Mouse (Mus musculus): Measurements from ENCODE around the gene Kmt2d. TPM values are rescaled to one million over a fixed set of nuclear protein-coding genes. Genes with fewer than 3 reads are reported as not detected.
A peak's percentile ranks its signal among the peaks of the same experiment; 100 is the strongest.

Gene Kmt2d
- polyA plus RNA-seq, 1 experiment from 2014 or later, result 16.8 TPM

GRCm38 (mm10) chr15:98804054-98804453 lies 67.0 kb downstream of the Kmt2d start:
- no peaks in the 10 kb centered on the region for H3K36me3 ChIP-seq (ENCODE audit: control insufficient read depth, insufficient read depth, low read length)
- no peaks in the 10 kb centered on the region for H3K9me3 ChIP-seq (ENCODE audit: control insufficient read depth, low read length)
- H3K27me3 ChIP-seq (ENCODE audit: control insufficient read depth, insufficient read depth, low read length), result peaks cover 58% of the 10 kb centered on the region
- H3K4me2 ChIP-seq (ENCODE audit: low read depth, low read length), result peak overlapping the region; percentile 19; the same call in 1 of the 2 replicates
- H3K9ac ChIP-seq (replicated peaks; ENCODE audit: low read depth, low read length), result no peak overlapping the region; the same call in 1 of the 2 replicates
- peaks cover 27% of the 10 kb centered on the region for H3K4me1 ChIP-seq (ENCODE audit: control insufficient read depth, insufficient read depth, low read length)
- peak; percentile 42; the same call in 1 of the 2 replicates for ATAC-seq (ENCODE audit: low read depth)
- under 1% methylated on average over 32 of the region's 32 CpGs for WGBS
- no peak overlapping the region for H3K27ac ChIP-seq (ENCODE audit: low read depth, low read length)
- peak overlapping the region; percentile 16; the same call in 1 of the 2 replicates for H3K4me3 ChIP-seq (ENCODE audit: low read depth, low read length)

GRCm38 (mm10) chr15:98802926-98803325 lies 68.1 kb downstream of the Kmt2d start:
- Histone ChIP-seq H3K27ac (ENCODE audit: low read depth, low read length) (no peak overlapping the region), H3K27me3 (ENCODE audit: control insufficient read depth, insufficient read depth, low read length) (peaks cover 54% of the 10 kb centered on the region), H3K4me2 (ENCODE audit: low read depth, low read length) (no peak overlapping the region), H3K9ac (replicated peaks; ENCODE audit: low read depth, low read length) (no peak overlapping the region), H3K4me1 (ENCODE audit: control insufficient read depth, insufficient read depth, low read length) (peaks cover 19% of the 10 kb centered on the region), H3K4me3 (ENCODE audit: low read depth, low read length) (no peak overlapping the region), H3K9me3 (ENCODE audit: control insufficient read depth, low read length) (no peaks in the 10 kb centered on the region), H3K36me3 (ENCODE audit: control insufficient read depth, insufficient read depth, low read length) (no peaks in the 10 kb centered on the region)
- 8% methylated on average over 8 of the region's 8 CpGs for WGBS
- no peak for ATAC-seq (ENCODE audit: low read depth)

GRCm38 (mm10) chr15:98799396-98799795 lies 71.6 kb downstream of the Kmt2d start:
- Histone ChIP-seq H3K4me1 (ENCODE audit: control insufficient read depth, insufficient read depth, low read length) (peaks cover 10% of the 10 kb centered on the region; the same call in 1 of the 2 replicates), H3K27ac (ENCODE audit: low read depth, low read length) (no peak overlapping the region), H3K27me3 (ENCODE audit: control insufficient read depth, insufficient read depth, low read length) (peaks cover 47% of the 10 kb centered on the region), H3K4me2 (ENCODE audit: low read depth, low read length) (no peak overlapping the region), H3K4me3 (ENCODE audit: low read depth, low read length) (no peak overlapping the region), H3K9ac (replicated peaks; ENCODE audit: low read depth, low read length) (no peak overlapping the region), H3K36me3 (ENCODE audit: control insufficient read depth, insufficient read depth, low read length) (no peaks in the 10 kb centered on the region), H3K9me3 (ENCODE audit: control insufficient read depth, low read length) (no peaks in the 10 kb centered on the region)
- 12% methylated on average over 12 of the region's 12 CpGs for WGBS
- no peak for ATAC-seq (ENCODE audit: low read depth)

- Histone ChIP-seq H3K4me1 (ENCODE audit: control insufficient read depth, insufficient read depth, low read length) (peaks cover 10% of the 10 kb centered on the region; the same call in 1 of the 2 replicates), H3K4me3 (ENCODE audit: low read depth, low read length) (no peak overlapping the region), H3K9ac (replicated peaks; ENCODE audit: low read depth, low read length) (no peak overlapping the region), H3K27me3 (ENCODE audit: control insufficient read depth, insufficient read depth, low read length) (peaks cover 50% of the 10 kb centered on the region), H3K9me3 (ENCODE audit: control insufficient read depth, low read length) (no peaks in the 10 kb centered on the region), H3K27ac (ENCODE audit: low read depth, low read length) (no peak overlapping the region), H3K4me2 (ENCODE audit: low read depth, low read length) (no peak overlapping the region), H3K36me3 (ENCODE audit: control insufficient read depth, insufficient read depth, low read length) (no peaks in the 10 kb centered on the region)
- ATAC-seq (ENCODE audit: low read depth), result no peak
- WGBS, result 55% methylated on average over 3 of the region's 3 CpGs
Observed at GRCm38 (mm10) chr15:98798903-98799302, 72.1 kb downstream of the Kmt2d start.

DNA sequence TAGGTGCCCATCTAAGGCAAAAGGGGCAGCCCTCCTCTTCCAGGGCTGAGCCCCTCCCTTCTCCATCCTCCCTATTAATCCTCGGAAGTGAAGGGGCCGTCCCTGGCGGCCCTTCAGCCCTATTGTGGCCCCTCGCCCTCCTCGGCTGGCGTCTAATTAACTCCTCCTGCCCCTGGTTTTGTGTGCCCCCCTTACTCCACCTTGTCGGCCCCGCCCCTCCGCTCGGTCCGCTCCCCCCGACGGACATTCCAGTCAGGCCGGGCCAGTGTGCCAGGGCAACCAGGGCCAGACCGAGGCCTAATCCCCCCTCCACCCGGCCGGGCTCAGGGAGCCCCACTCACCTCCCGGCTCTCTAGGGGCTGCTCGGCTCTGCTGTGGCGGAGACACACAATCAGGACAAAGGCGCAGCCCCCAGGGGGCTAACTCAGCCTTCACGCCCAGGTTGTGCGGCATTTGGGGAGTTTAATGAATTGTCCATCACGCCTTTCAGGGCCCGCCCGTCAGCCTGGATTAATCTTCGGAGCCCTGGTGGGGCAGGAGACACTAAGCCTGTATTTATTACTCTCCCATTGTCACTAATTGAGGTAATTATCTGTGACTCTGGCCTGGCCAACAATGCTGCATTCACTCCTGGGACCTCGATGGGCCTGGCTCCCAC lies 73.0 kb downstream of the Kmt2d start:
- H3K9ac ChIP-seq (replicated peaks; ENCODE audit: low read depth, low read length), result no peak overlapping the region
- H3K36me3 ChIP-seq (ENCODE audit: control insufficient read depth, insufficient read depth, low read length), result no peaks in the 10 kb centered on the region
- 3% methylated on average over 28 of the region's 28 CpGs for WGBS
- H3K27me3 ChIP-seq (ENCODE audit: control insufficient read depth, insufficient read depth, low read length), result peaks cover 56% of the 10 kb centered on the region
- H3K4me1 ChIP-seq (ENCODE audit: control insufficient read depth, insufficient read depth, low read length), result peaks cover 10% of the 10 kb centered on the region
- H3K4me3 ChIP-seq (ENCODE audit: low read depth, low read length), result no peak overlapping the region
- peak; percentile 91 for ATAC-seq (ENCODE audit: low read depth)
- H3K4me2 ChIP-seq (ENCODE audit: low read depth, low read length), result no peak overlapping the region
- H3K9me3 ChIP-seq (ENCODE audit: control insufficient read depth, low read length), result no peaks in the 10 kb centered on the region
- H3K27ac ChIP-seq (ENCODE audit: low read depth, low read length), result no peak overlapping the region

DNA sequence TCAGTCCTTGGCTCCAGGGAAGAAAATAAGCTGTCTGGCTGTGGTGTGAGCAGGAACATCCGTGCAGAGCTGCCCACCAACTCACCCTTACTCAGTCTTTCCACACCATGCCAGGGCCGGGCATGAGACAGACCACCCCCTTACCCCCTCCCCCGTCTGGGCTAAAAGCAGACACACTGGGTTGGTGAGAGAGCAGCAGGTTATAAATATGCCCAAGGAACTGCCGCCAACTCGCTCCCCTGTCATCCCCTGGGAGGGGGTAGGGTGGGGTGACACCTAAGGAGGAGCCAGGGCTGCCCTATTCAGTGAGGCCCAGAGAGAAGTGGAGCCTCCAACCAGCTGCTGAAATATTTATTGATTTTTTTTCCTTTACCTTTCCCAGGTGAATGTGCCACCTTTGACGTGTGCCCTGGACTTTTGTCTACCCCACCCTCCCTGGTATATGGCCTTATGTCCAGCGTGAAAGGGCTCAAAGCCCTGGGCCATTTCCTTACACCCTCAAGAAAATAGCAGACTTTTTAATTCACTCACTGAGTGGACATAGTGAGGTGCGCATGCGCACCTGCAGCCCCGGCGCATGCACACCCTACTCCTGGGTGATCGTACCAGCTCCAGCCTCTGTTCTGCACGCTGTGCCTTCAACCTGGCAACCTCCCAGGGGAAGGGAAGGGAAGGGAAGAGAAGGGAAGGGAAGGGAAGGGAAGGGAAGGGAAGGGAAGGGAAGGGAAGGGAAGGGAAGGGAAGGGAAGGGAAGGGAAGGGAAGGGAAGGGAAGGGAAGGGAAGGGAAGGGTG lies 74.0 kb downstream of the Kmt2d start:
- H3K4me2 ChIP-seq (ENCODE audit: low read depth, low read length), result no peak overlapping the region
- no peak overlapping the region for H3K4me3 ChIP-seq (ENCODE audit: low read depth, low read length)
- no peak overlapping the region for H3K27ac ChIP-seq (ENCODE audit: low read depth, low read length)
- 3% methylated on average over 13 of the region's 13 CpGs for WGBS
- H3K9ac ChIP-seq (replicated peaks; ENCODE audit: low read depth, low read length), result no peak overlapping the region
- H3K4me1 ChIP-seq (ENCODE audit: control insufficient read depth, insufficient read depth, low read length), result peaks cover 17% of the 10 kb centered on the region
- H3K36me3 ChIP-seq (ENCODE audit: control insufficient read depth, insufficient read depth, low read length), result no peaks in the 10 kb centered on the region
- no peak for ATAC-seq (ENCODE audit: low read depth)
- H3K9me3 ChIP-seq (ENCODE audit: control insufficient read depth, low read length), result no peaks in the 10 kb centered on the region
- H3K27me3 ChIP-seq (ENCODE audit: control insufficient read depth, insufficient read depth, low read length), result peaks cover 59% of the 10 kb centered on the region

- ATAC-seq (ENCODE audit: low read depth), result no peak
- H3K27ac ChIP-seq (ENCODE audit: low read depth, low read length), result no peak overlapping the region
- H3K9me3 ChIP-seq (ENCODE audit: control insufficient read depth, low read length), result no peaks in the 10 kb centered on the region
- H3K4me3 ChIP-seq (ENCODE audit: low read depth, low read length), result peak overlapping the region; percentile 31
- 0 out of 2 replicates have a peak overlapping the region, but pooled peaks have one; percentile 16 for H3K9ac ChIP-seq (replicated peaks; ENCODE audit: low read depth, low read length)
- no peaks in the 10 kb centered on the region for H3K36me3 ChIP-seq (ENCODE audit: control insufficient read depth, insufficient read depth, low read length)
- H3K27me3 ChIP-seq (ENCODE audit: control insufficient read depth, insufficient read depth, low read length), result peaks cover 78% of the 10 kb centered on the region
- peaks cover 20% of the 10 kb centered on the region for H3K4me1 ChIP-seq (ENCODE audit: control insufficient read depth, insufficient read depth, low read length)
- H3K4me2 ChIP-seq (ENCODE audit: low read depth, low read length), result peak overlapping the region; percentile 52
- WGBS, result 3% methylated on average over 13 of the region's 13 CpGs
Observed at GRCm38 (mm10) chr15:98793141-98793698, 77.8 kb downstream of the Kmt2d start.

- Histone ChIP-seq H3K4me2 (ENCODE audit: low read depth, low read length) (peak overlapping the region; percentile 52), H3K4me3 (ENCODE audit: low read depth, low read length) (peak overlapping the region; percentile 31), H3K9me3 (ENCODE audit: control insufficient read depth, low read length) (no peaks in the 10 kb centered on the region), H3K27ac (ENCODE audit: low read depth, low read length) (no peak overlapping the region), H3K9ac (replicated peaks; ENCODE audit: low read depth, low read length) (0 out of 2 replicates have a peak overlapping the region, but pooled peaks have one; percentile 16), H3K27me3 (ENCODE audit: control insufficient read depth, insufficient read depth, low read length) (peaks cover 83% of the 10 kb centered on the region), H3K36me3 (ENCODE audit: control insufficient read depth, insufficient read depth, low read length) (no peaks in the 10 kb centered on the region), H3K4me1 (ENCODE audit: control insufficient read depth, insufficient read depth, low read length) (peaks cover 16% of the 10 kb centered on the region)
- WGBS, result under 1% methylated on average over 75 of the region's 75 CpGs
- peak; percentile 44 for ATAC-seq (ENCODE audit: low read depth)
Observed at GRCm38 (mm10) chr15:98792233-98793020, 78.6 kb downstream of the Kmt2d start.

Measured in neural tube, embryonic 14.5 days (tissue).